Mouse (Mus musculus) megakaryocyte, embryonic 14.5 days (primary cell): ENCODE data around the gene Ctnnbip1.

Experiments
- FLI1 ChIP-seq: IDR thresholded peaks from 2 replicates; pipeline ENCODE4 v1.6.1; 2012; ENCODE audit warnings: low read length, inconsistent platforms, mixed read lengths
- GATA1 ChIP-seq: IDR thresholded peaks from 3 replicates; pipeline ENCODE4 v1.6.1; 2012; ENCODE audit warnings: mixed read lengths, low read length, inconsistent platforms, borderline replicate concordance

- TF ChIP-seq GATA1, result no peak
- TF ChIP-seq FLI1, result no peak
Measured at GRCm38 (mm10) chr4:149578831-149579230, 60.8 kb downstream of the Ctnnbip1 start.
